Mouse (Mus musculus): ENCODE results near the gene Mab21l2. TPM values are rescaled to one million over a fixed set of nuclear protein-coding genes. Genes with fewer than 3 reads are reported as not detected.

Mab21l2 gene
- not detected in 2 replicates for polyA plus RNA-seq (2012; ENCODE audit: insufficient read depth, insufficient read length, low replicate concordance, missing spikeins)

DNA sequence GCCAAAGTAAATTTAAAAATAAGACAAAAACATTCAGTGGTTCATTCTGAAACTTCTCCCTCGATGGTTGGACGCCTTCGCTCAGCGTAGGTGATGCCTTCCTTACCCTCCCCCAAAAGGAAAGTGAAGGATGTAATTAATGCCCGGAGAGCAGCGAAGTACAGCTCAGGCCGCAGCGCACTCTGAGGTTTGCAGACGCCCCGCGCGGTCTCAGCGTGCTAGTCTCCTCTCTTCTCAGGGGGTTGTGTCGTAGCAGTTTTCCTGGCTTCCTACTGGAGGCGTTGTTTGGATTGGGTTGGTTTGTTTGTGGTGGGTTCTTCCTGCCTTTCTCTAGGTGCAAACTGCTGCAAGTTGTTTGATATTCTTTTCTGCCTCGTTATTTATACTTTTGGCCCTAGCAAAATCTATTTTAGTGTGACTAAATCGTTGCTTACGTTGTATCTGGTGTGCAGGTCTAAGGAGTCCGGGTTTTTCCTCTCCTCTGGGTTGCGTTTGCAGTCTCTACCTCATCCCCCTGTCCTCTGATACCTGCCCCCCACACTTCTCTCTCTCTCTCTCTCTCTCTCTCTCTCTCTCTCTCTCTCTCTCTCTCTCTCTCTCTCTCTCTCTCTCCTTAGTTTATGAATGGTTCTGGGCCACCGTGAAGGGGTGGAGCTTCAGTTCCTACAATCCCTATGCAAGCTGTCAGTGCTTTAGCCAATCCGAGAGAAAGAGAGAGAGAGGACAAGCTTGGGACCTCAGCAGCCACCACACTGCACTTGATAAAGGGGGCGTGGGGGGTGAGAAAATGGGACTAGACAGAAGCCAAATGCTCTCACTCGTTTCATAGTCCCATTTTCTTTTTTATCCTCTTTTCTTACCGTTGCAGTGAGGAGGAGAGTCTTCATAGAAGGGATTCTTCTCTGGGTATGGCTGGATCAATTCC, at the start of gene Mab21l2:
Mab21l2 (minus strand) TSS at position 539 of the 925 bp plus-strand sequence.
- H3K4me3 ChIP-seq (ENCODE audit: insufficient read depth, low read depth, low read length) = no peak within 1 kb of the TSS
- WGBS = 68% methylated on average over 25 of the region's 25 CpGs
- H3K4me1 ChIP-seq (ENCODE audit: control insufficient read depth, insufficient read depth, low read length) = peaks cover 11% of the 10 kb centered on the region
- H3K27ac ChIP-seq (ENCODE audit: insufficient read depth, low read depth, low read length) = no peak within 1 kb of the TSS
- no peak for TF ChIP-seq POLR2A (IDR thresholded peaks at IDR 0.05; ENCODE audit: insufficient read depth, low read depth, low read length)
- TF ChIP-seq CTCF (IDR thresholded peaks at IDR 0.05; ENCODE audit: insufficient read depth, low read depth, low read length) = no peak

DNA sequence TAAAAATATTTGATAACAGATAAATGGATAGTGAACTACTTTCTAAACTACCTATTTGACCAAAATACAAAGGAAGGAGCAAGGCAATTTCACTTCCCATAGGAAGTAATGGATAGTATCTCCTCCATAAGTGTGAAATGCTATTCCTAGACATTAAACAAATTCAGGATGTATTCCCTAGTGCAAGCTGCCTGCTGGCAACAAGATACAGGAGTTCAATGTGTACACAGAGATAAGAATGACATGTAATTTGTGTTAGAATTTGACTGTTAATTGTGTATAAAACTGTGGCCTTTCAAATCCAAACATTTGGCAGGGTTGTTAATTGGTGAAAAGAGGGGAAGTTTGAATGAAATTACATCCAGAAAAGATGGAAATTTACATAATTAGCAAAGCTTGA, 26.9 kb upstream of the Mab21l2 start:
- Histone ChIP-seq H3K27ac (ENCODE audit: insufficient read depth, low read depth, low read length) (no peak overlapping the region), H3K4me3 (ENCODE audit: insufficient read depth, low read depth, low read length) (no peak overlapping the region), H3K4me1 (ENCODE audit: control insufficient read depth, insufficient read depth, low read length) (no peaks in the 10 kb centered on the region)
- TF ChIP-seq CTCF (IDR thresholded peaks at IDR 0.05; ENCODE audit: insufficient read depth, low read depth, low read length) (no peak), POLR2A (IDR thresholded peaks at IDR 0.05; ENCODE audit: insufficient read depth, low read depth, low read length) (no peak)

GRCm38 (mm10) chr3:86572519-86573244, 24.3 kb upstream of the Mab21l2 start:
- no peaks in the 10 kb centered on the region for H3K4me1 ChIP-seq (ENCODE audit: control insufficient read depth, insufficient read depth, low read length)
- no peak overlapping the region for H3K27ac ChIP-seq (ENCODE audit: insufficient read depth, low read depth, low read length)
- 84% methylated on average over 3 of the region's 3 CpGs for WGBS
- TF ChIP-seq CTCF (IDR thresholded peaks at IDR 0.05; ENCODE audit: insufficient read depth, low read depth, low read length) (no peak), POLR2A (IDR thresholded peaks at IDR 0.05; ENCODE audit: insufficient read depth, low read depth, low read length) (no peak)
- no peak overlapping the region for H3K4me3 ChIP-seq (ENCODE audit: insufficient read depth, low read depth, low read length)

DNA sequence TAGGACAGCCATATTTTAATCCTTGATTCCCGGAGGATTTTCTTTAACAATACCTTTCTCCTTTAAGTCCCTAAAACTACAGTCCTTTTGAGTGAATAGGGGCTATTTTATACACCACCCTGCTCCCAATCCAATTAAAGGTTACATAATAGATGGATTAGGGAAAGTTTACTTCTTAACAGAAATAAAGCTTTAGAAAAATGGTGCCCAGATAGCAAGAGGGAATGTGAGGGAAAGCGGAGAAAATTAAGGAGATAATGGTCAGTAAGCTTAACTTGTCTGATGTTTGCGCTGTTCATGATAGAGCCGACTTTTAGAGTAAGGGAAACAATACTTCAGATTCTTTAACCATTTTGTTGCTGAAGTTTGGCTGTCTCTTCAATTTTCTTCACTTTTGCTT, 23.1 kb upstream of the Mab21l2 start:
- Histone ChIP-seq H3K4me1 (ENCODE audit: control insufficient read depth, insufficient read depth, low read length) (no peaks in the 10 kb centered on the region), H3K27ac (ENCODE audit: insufficient read depth, low read depth, low read length) (no peak overlapping the region), H3K4me3 (ENCODE audit: insufficient read depth, low read depth, low read length) (no peak overlapping the region)
- TF ChIP-seq CTCF (IDR thresholded peaks at IDR 0.05; ENCODE audit: insufficient read depth, low read depth, low read length) (no peak), POLR2A (IDR thresholded peaks at IDR 0.05; ENCODE audit: insufficient read depth, low read depth, low read length) (no peak)
- 60% methylated on average over 4 of the region's 4 CpGs for WGBS

DNA sequence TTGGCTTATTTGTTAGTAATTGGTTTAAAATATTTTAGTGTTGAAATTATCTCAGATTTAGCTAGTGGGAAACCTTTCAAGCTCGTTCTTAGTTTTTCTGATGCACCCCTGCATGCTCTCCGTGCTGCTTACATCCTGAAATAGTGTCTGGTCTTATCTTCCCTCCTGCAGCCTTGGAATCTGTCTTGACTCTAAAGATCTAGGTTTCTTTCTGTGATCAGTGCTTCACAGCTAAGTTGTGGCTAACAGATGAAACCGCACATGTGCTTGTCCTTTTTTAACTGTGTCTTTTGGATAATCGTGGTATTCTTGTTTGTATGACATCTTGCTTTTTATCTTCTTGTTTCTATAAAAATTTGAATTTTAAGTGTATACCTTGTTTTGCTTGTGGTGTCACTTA, 18.9 kb upstream of the Mab21l2 start:
- 78% methylated on average over 4 of the region's 4 CpGs for WGBS
- no peak for TF ChIP-seq CTCF (IDR thresholded peaks at IDR 0.05; ENCODE audit: insufficient read depth, low read depth, low read length)
- TF ChIP-seq POLR2A (IDR thresholded peaks at IDR 0.05; ENCODE audit: insufficient read depth, low read depth, low read length) = no peak
- no peaks in the 10 kb centered on the region for H3K4me1 ChIP-seq (ENCODE audit: control insufficient read depth, insufficient read depth, low read length)
- no peak overlapping the region for H3K27ac ChIP-seq (ENCODE audit: insufficient read depth, low read depth, low read length)
- H3K4me3 ChIP-seq (ENCODE audit: insufficient read depth, low read depth, low read length) = no peak overlapping the region

DNA sequence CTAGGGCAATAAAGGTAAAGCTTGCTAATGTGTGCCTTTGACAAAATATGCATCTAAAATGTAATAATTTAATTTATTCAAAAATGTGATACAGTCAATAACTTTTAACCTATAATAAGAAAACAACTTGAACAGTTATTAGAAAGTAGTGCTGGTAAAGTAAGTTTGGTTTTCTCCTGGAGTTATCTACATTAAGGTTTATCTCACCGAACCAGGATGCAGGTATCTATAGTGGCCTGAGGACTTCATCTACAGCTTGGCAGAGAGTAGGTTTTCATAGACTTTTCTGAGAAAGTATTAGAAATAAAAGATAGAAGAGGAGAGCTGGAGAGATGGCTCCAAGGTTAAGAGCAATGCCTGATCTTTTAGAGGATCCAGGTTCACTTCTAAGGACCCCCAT, 13.0 kb upstream of the Mab21l2 start:
- H3K27ac ChIP-seq (ENCODE audit: insufficient read depth, low read depth, low read length) = no peak overlapping the region
- no peak overlapping the region for H3K4me3 ChIP-seq (ENCODE audit: insufficient read depth, low read depth, low read length)
- TF ChIP-seq CTCF (IDR thresholded peaks at IDR 0.05; ENCODE audit: insufficient read depth, low read depth, low read length) (no peak), POLR2A (IDR thresholded peaks at IDR 0.05; ENCODE audit: insufficient read depth, low read depth, low read length) (no peak)
- 98% methylated on average over 1 of the region's 1 CpGs for WGBS
- H3K4me1 ChIP-seq (ENCODE audit: control insufficient read depth, insufficient read depth, low read length) = no peaks in the 10 kb centered on the region

GRCm38 (mm10) chr3:86561023-86561344, 12.6 kb upstream of the Mab21l2 start:
- WGBS = 98% methylated on average over 1 of the region's 1 CpGs
- no peak for TF ChIP-seq CTCF (IDR thresholded peaks at IDR 0.05; ENCODE audit: insufficient read depth, low read depth, low read length)
- no peak for TF ChIP-seq POLR2A (IDR thresholded peaks at IDR 0.05; ENCODE audit: insufficient read depth, low read depth, low read length)
- Histone ChIP-seq H3K27ac (ENCODE audit: insufficient read depth, low read depth, low read length) (no peak overlapping the region), H3K4me1 (ENCODE audit: control insufficient read depth, insufficient read depth, low read length) (no peaks in the 10 kb centered on the region), H3K4me3 (ENCODE audit: insufficient read depth, low read depth, low read length) (no peak overlapping the region)

GRCm38 (mm10) chr3:86560281-86561022, 12.0 kb upstream of the Mab21l2 start:
- 86% methylated on average over 4 of the region's 4 CpGs for WGBS
- Histone ChIP-seq H3K4me3 (ENCODE audit: insufficient read depth, low read depth, low read length) (no peak overlapping the region), H3K27ac (ENCODE audit: insufficient read depth, low read depth, low read length) (no peak overlapping the region), H3K4me1 (ENCODE audit: control insufficient read depth, insufficient read depth, low read length) (no peaks in the 10 kb centered on the region)
- TF ChIP-seq POLR2A (IDR thresholded peaks at IDR 0.05; ENCODE audit: insufficient read depth, low read depth, low read length) (no peak), CTCF (IDR thresholded peaks at IDR 0.05; ENCODE audit: insufficient read depth, low read depth, low read length) (no peak)

Measured in olfactory bulb, adult 2 months (tissue).